Mouse (Mus musculus) lung, postnatal 4 days (tissue): ENCODE measurements around the gene Ctse.

Experiments used
- DNase-seq, 2 experiments: peaks; one replicate each; pipeline ENCODE4 v3.0.0; 2021

The Ctse gene

DNA sequence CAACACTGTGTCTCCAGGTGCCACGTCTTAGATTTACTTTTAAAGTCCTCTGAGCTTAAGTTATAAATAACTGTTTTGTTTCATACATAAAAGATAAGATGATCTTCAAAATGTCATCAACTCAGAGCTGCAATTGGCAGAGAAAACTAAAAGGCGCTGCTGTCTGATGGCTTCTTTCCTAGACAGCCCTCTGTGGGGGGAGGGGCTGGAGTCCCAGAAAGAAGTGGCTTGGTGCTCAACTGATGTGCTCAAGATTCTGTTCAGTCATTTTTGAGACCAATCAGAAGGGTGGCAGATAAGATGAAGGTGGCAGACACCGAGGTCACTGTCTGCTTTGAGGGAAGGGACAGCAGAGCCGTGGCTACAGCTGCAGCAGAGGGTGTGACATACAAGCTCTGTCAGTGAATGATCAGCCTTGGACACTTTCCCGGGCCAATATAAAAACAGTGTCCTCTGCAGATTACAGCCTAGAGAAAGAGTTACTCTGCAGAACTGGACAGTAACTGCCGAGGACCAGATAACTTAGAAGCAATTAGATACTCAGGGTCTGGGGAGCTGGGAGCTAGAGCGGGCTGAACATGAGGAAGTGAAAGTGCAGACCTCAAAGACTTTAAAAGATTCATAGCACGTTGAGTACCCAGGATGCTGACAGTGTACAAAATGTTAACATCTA is 64.1 kb downstream of the Ctse start:
- DNase-seq = no peak

DNA sequence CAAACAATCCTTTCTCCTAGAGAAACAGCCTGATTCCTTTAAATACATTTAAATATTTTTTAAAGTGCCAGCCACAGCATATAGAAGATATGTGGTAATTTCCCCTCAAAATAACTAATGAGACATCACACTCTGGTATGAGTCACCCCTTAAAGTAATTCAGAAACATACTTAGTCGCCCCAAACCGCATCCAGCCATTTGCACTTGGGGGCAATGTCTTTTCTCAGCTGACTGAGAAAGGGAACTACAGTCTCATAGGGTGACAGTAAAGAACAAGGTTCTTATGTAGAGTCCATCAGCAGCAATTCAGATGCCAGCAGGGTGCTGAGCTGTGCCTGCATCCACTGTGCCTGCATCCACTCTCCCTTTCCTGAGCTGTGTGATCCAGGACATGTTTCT is 65.4 kb downstream of the Ctse start:
- DNase-seq = no peak

DNA sequence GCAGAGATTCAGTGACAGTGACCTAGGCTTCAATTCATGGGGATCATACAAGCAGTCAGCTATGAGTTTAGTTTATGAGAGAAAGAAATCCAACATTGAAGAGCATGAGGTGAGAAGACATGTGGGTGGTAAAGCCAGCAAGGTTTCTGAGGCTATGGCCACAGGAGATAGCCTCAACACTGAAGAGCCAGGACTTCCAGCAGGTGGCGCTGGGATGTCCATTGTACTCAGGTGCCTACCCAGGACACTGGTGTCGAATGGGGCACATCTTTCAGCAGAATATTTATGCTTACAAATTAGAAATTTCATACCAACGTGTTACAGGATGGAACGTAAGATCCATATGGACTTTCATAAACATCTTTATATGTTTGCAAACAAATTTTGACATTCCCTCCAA is 70.2 kb downstream of the Ctse start:
- peak; percentile 55 to 72 for DNase-seq

DNA sequence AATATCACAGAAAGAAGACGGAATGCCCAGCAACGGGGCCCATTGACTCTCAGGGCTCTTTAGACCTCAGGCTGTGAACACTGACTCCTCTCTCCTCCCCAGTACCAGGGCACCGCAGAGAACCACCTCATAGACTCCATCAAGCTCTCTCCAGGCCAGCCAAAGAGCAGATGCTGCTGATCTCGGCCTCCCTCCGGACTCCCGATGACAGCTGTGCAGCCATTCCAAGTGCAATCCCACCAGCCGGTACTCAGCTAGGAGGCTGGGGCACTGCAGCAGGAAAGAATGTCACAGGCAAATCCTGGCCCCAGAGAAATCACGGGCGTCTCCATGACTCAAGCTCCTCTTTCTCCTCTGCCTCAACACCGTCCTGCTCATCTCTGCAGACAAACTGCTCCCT is 73.4 kb downstream of the Ctse start:
- no peak for DNase-seq

DNA sequence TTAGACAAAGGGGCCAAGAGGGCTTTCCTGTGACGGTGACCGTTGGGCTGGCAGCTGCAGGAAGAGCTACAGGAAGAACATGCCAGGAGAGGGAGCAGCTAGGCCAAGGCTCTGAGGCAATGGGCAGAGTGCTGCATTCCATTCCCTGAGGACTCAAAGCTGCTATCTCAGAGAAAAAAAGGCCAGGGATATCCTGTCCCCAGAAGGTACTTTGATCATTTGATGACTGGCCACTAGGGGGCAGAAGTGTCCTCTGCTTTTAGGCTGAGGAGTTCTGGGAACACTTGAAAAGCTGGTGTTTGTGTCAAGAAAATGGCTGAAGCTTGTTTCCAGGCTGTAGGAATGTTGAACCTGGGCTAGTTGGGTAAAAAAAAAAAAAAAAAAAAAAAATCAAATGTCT is 74.3 kb downstream of the Ctse start:
- peak; percentile 73 to 89 for DNase-seq

DNA sequence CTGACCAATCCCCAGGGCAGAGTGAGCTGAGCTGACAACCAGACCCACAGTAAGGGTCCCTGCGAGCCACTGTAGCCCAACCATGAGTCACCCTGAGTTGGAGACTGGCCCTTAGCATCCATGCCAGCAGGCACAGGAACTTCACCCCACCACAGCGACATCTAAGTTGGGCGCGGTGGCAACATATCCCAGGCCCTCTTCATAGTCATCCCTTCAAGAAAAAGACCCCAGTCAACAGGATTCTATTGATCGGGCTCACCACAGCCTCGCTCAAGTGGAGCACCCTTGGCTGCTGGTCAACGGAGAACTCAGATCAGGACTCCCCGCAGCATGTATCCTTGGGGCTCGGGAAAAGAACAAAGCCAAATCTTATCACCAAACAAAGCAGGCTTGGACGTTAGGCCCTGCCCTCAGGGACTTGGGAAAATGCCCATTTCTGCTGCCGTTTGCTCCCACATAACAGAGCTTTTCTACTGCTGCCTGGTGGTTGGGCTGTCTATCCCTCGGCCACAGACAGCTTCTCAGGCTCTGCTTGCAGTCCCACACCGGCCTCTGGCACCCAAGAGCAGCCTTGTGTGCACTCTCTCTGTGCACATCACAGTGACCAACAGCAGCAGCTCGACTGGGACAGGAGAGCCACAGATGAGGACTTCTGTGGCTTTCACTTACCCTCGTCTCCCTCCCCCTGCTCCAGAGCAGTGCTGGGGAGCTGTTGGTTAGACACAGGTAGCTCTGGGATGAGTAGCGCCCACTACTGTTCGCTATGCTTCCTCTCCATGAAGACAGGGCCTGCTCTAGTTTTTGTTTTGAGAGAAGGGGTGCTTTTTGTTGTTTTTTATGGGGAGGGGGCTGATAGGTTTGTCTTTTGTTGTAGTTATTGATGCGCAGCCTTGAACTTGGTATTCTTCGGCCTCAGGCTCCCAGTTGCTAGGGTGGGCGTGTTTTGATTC is 76.6 kb downstream of the Ctse start:
- DNase-seq = peak in 1 of 2 experiments; percentile 29

DNA sequence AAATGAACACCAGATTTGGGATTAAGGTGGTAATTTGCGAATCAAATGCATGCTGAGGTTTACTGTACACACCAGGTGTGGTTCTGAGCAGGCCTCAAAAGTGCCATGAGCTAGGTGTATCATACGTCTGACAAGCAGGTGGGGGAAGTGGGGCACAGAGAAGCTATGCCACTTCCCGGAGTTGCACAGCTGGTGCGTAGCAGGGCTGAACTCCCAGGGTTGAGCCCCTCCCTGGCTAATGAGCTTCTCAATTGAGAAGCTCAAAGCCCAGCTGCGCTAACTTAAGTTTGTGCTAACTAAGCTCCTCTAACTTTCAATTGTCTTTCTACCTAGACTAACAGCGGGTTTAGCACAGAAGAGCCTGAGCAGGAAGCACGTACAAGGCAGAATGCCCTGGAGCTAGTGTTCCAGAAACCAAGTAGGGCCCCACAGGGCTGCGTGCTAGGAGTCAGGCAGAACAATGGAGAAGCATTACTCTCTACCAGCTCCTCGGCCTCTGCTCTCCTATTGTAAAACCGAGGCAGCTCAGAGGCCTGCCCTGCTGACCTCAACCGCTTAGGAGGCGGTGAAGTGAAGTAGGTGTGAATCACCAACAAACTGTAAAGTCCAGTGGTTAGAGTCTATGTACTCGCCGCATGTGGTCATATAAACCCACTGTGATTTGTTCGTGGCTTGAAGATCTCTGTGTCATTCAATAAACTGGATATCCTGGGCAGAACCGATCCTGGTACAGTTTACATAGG is 81.0 kb downstream of the Ctse start:
- DNase-seq = no peak

DNA sequence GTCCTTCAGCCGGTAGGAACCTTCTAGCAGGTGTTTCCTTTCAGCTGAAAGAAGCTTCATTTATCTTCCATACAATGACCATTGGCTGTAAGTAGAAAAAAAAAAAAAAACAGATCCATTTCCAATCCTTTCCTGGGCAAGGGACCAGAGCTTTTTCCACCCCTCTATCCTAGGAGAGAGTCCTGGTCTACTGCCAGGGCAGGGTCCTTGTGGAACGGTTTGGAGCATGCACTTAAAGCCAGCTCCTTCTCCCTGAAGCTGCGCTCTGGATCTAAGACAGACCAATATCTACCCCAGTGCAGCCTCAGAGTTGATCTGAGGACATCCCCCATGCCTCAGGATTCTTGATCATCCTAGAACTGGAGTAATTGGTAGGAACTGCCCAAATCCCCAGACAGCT is 83.9 kb downstream of the Ctse start:
- DNase-seq = no peak

DNA sequence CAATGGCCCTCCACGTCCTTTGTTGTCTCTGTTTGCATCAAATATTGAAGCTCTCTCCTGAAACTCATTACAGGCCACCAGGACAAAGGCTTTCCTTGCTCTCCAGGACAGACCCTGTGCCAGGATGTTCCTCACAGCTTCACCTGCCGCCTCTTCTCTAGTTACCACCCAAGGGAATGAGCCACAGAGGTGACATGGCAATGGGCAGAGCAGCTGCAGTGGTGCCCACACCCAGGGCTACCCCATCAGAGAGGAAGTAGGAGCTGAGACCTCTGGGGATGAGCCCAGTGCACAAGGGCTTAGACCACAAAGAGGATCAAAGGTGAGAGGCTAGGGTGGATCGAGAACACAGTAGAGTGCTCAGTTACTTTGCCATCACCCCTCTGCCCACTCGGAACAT is 85.4 kb downstream of the Ctse start:
- DNase-seq = no peak
